Mouse (Mus musculus) WW6 (cell line): ENCODE results near the gene Lhb.
"Not testable (repeated sequence)": the region's sequence is repeated elsewhere in the genome, so short reads cannot be mapped to it uniquely, and the experiment has no call there.

ENCODE experiments used
- DNase-seq: peaks from one replicate; pipeline ENCODE4 v3.0.0-alpha.2; 2013; ENCODE audit warnings: low read depth, low spot score

Gene Lhb

GRCm38 (mm10) chr7:45420615-45420919 is at the start of gene Lhb:
Gene Lhb, plus strand, starts transcription at chr7:45420820.
- no peak for DNase-seq

GRCm38 (mm10) chr7:45372371-45372770 is 48.2 kb upstream of the Lhb start:
- DNase-seq = no peak

GRCm38 (mm10) chr7:45374620-45375019 is 46.0 kb upstream of the Lhb start:
- no peak for DNase-seq

- DNase-seq = no peak
These were observed 44.6 kb upstream of the Lhb start for GRCm38 (mm10) chr7:45376057-45376456.

- DNase-seq = no peak
These were observed 34.5 kb upstream of the Lhb start for GRCm38 (mm10) chr7:45386077-45386476.

- peak; percentile 65 for DNase-seq
These were observed 25.5 kb upstream of the Lhb start for GRCm38 (mm10) chr7:45395129-45395541.

- peak; percentile 100 for DNase-seq
These were observed 24.9 kb upstream of the Lhb start, which contains the start of gene Snrnp70 for GRCm38 (mm10) chr7:45395578-45396336. Gene Snrnp70, minus strand, starts transcription at chr7:45395742.

- not testable (repeated sequence) for DNase-seq
These were observed 24.3 kb upstream of the Lhb start for GRCm38 (mm10) chr7:45396337-45396775.

GRCm38 (mm10) chr7:45396787-45397186 is 23.8 kb upstream of the Lhb start:
- DNase-seq = no peak

GRCm38 (mm10) chr7:45401521-45402085 is 19.0 kb upstream of the Lhb start:
- no peak for DNase-seq

- DNase-seq = peak; percentile 71
These were observed 16.9 kb upstream of the Lhb start for GRCm38 (mm10) chr7:45403532-45404261.

- DNase-seq = no peak
These were observed 15.2 kb upstream of the Lhb start, which contains the start of gene Kcna7 for GRCm38 (mm10) chr7:45405091-45406075. Gene Kcna7, plus strand, starts transcription at chr7:45405653.

- DNase-seq = no peak
These were observed 14.2 kb upstream of the Lhb start for GRCm38 (mm10) chr7:45406157-45407156.

GRCm38 (mm10) chr7:45407836-45408235 is 12.8 kb upstream of the Lhb start:
- DNase-seq = no peak

- DNase-seq = no peak
These were observed 12.3 kb upstream of the Lhb start for GRCm38 (mm10) chr7:45408351-45408750.

- DNase-seq = no peak
These were observed 11.7 kb upstream of the Lhb start for GRCm38 (mm10) chr7:45408949-45409348.

GRCm38 (mm10) chr7:45409497-45410163 is 11.0 kb upstream of the Lhb start:
- no peak for DNase-seq

GRCm38 (mm10) chr7:45412421-45412820 is 8.2 kb upstream of the Lhb start:
- no peak for DNase-seq

- no peak for DNase-seq
These were observed 7.3 kb upstream of the Lhb start, which contains the start of gene Ntf5 for GRCm38 (mm10) chr7:45413113-45413863. Gene Ntf5, plus strand, starts transcription at chr7:45413695.
